Mouse (Mus musculus): ENCODE measurements at regions not wholly inside any gene's neighbourhood (a gene's known extent, or its start where the extent isn't known, plus 50 kb on each side); places are given as distances from the start of the nearest gene placed in this dataset.

DNA sequence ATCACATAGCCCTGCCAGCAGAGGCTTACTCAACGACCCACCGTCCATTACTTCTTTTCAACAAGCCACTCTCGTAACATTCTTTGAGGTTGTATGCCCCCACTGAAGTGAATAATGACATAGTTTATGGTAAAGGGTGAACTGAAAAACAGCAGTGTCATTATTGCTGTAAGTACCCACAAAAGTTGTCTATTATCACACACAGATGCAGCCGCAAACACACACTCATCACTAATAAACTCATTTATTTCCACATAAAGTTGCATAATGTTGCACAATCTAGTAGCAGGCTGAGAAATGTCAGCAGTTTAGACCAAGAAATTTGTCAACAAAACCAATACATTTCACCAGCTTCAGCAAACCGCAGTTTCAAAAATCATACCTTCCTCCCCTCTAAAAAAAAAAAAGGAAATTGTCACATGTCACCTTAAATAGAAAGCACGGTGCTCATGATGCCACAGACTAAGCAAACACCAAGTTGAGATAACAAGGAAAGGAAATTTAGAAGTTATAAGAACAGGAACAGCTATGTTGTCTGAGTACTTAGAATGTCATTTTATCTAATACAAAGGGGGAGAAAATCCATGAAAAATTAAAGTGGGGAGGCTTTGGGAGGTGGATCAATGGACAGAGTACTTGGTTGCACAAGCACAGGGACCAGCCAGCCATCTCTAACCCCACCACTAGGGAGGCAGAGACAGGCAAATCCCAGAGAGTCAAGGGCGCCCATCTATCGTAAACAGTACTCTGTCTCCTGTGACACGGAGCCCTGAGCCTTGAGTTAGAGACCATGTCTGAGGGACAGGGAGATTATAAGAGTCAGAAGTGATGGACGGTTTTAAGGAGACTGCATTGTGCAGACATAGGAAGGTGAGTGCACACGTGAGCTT is 195.9 kb downstream of the Hlx start:
- peak; percentile 89 for DNase-seq (ENCODE audit: low read depth)

DNA sequence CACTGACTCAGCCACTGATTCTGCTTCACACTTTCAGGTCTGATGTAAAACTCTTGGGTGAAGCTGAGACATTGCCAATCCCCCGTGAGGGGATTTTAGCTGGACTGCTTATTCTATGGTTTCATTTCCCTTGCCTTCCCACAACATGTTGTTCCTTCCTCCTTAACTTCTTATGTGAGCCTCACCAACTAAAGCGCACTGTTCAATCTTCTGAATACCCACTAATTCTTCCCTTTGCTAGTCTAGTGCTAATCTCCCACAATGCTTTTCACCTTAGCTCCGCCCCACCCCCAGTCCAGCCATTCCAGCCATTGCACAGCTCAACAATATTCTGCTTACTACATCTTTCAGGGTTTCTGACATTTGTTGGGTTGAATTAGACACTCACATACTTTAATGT is 196.7 kb downstream of the Hlx start:
- peak; percentile 5 for DNase-seq (ENCODE audit: low read depth)

DNA sequence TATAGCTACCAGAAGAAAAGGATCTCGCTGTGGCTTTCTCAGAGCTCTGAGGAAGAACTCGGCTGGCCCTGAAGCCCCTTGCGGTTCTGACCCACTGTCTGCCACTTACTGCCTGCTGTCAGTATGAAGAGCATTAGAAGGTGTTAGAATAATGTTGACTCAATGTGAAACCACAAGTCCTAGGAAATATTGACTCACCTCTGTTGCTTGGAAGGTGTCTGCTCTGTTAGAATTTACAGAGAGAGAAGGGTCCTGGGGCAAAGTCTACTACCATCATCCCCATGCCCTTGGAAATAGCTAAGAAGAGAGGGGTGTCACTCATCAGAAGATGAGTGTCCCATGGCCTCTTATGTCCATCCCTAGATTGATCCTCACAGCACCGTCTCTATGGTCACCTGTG is 197.9 kb downstream of the Hlx start:
- peak; percentile 28 for DNase-seq (ENCODE audit: low read depth)

DNA sequence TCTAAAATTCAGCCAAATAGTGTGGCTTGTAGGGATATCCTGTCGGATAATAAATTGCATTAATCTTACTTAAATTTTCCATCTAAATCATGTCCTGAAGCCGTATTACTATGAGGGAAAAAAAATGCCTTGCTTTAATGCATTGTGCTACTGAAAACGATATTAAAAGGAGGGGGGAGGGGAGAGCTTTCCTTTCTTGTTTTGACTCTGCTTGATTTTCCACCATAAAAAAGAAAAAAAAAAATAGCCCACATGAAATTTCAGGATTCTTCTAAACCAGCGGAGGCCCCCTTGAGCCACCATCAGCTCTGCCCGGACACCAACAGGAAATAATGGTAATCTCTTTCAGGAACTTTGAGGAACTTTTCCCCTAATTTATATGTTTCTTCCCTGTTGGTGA is 198.5 kb downstream of the Hlx start:
- DNase-seq (ENCODE audit: low read depth): no peak

DNA sequence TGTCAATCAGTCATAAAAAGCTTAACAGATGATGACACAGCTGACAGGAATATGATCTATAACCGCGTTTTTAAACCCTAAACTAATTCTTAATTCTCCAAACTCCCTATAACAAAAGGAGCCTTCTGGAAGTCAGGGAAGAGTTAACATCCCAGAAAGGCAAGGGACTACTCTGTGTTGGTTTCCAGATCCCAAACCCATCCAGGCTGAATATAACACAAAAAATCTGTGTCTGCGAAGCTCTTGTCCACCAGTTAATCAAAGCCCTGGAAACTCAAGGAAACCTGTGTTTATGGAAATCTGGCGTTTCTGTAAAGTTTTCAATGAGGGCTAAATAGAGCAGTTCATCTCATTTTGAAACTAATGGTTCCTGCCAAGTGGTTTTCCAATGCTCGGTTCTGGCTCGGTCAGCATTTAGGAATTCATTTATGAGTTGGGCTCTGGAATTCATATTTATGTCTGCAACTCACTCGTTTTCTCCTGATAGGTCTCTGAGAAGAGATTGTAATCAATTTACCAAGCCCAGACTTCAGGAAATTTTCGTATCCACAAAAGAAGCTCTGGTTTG is 199.8 kb downstream of the Hlx start:
- DNase-seq (ENCODE audit: low read depth): no peak

DNA sequence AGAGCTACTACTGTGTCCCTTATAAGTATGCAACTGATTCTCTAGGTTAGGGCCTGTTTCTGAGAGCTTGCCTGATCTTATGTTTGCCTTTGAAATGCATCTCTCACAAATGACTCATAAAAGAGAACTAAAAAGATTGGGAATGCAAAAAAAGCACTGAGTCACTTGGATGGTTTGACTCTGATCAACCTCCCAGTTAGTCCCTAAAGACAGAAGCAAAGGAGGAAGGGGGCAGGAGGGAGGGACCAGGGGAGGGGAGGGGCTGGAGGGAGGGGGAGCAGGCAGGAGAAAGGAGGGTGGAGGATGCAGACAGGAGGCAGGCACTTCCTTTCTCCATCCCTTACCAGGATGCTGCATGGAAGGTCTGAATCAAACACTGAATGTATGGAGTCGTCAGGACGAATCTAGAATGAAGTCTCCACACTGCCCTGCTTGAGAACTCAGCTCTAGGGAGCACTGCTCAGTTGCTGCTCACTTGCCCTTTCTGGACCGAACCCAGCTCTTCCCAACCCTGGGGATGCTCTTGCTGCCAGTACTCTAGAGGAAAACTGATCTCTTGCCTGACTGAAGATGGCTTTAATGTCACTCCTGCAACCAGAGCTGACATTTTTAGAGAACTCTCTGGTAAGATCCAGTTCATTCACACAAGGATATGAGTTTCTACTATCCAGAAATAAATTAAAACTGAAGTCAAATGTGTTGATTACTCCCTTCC is 201.7 kb downstream of the Hlx start:
- DNase-seq (ENCODE audit: low read depth): no peak

DNA sequence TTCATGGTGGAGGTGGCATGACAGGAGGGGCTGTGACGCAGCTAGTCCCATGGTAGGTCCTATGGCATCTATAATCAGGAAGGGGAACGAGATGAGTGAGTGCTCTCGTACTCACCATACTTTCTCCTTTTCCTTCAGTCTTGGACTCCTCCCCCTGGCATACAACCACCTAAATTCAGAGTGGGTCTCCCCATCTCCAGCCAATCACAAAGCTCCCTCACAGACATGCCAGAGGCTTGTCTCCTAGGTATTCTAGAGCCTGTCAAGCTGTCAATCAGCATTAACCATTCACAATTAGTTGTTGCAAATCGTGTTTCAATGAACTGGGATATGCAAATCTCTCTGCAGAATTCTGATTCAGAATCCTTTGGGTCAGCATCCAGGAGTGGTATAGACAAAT is 206.7 kb downstream of the Hlx start:
- no peak for DNase-seq (ENCODE audit: low read depth)

DNA sequence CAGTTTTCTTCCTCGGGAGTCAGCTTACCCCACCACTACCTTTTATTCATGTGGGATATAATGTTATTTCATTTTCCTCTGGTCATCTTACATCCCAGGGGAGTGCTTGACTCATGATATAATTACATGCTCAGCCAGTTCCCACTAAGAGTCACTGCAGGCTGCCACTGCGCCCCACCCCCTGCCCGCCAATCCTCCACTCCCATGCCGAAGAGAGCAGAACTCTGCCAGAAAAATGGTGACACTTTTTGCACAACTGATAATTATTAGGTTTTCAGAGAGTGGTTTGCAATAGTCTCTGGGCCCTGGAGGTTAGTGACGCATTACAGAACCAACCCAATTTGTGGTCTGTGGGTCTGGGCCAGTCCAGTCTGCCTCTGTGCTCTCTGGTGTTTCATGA is 212.9 kb downstream of the Hlx start:
- no peak for DNase-seq (ENCODE audit: low read depth)

DNA sequence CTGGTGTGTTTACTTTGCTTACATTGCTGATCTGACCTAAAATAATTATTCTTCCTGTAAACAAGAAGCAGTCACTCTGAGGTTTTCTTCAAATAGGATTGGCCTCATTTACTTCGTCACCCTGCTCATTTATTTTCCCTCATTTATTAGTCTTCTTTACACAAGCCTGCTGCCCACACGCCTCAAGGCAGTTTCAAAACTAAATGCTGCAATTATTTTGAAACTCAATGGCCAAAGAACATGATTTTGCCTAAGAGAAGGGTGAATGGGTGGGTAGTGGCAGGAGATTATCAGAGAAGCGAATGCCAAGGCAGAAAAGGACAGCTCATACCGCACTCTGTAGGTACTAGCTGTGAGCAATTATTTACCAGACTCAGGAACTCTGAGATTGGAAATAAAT is 227.8 kb downstream of the Hlx start:
- no peak for DNase-seq (ENCODE audit: low read depth)

DNA sequence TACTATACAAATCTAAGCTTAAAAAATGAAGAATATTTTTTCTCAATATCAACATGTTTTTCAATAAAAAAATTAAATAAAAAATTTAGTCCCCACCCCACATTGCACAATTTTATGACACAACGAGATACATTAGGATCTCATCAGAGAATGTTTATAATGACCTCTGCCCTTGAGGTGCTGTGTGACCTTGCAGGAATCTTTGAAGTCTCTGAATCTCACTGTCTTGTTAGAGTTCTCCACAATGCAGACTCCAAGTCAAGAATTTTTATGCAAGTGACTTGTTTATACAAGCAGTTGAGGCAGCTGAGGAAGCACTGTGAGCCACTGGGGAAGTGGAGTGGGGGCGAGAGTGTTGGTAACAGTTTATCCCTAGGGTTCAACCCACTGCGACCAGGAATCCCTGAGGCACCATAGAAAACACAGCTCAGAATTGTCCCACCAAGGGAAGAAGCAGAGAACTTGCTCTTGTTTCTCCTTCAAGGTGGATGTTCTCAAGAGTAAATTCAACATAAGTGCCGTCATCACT is 228.5 kb downstream of the Hlx start:
- DNase-seq (ENCODE audit: low read depth): no peak

DNA sequence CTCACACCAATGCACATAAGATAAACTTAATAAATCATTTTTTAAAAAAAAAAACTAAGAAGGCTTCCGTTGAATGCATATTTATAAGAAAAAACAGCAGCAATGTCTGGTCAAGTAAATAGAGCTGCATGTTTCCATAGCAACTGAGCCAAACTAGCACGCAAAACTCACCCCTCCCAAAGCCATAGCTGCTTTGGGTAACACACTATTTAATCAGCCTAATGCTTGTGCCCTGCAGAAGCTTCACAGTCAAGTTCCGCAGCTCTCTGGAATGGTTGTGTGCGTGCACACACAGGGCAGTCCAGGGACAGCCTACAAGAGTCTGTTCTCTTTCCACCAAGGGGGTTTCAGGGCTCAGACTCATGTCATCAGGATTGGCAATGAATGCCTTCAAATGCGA is 231.7 kb downstream of the Hlx start:
- DNase-seq (ENCODE audit: low read depth): no peak

DNA sequence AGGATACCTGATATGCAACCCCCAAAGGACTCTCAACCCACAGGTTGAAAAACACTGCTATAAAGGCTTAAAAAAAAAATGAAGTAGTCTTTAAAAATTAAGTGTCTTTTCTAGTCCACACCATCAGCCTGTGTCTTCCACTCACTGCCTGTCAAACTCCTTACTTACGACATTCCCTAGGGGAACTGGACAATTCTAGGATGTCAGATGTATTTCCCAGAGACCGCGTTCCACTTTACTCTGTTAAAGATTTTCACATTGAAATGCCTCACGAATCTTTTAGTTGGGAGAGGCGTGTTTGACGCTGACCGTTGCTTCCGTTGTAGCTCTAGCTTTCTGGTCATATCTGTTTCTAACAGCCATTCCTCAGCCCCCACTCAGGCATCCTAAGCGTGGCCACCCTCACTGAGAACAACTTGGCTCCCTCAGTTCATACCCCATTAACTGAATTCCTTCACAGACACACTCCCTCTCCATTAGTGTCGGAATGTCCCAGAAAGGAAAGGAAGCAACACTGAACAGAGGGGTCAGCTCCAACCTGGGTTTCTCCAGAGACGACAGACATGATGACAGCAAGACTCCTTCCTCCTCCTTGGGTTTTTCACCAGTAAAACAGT is 233.4 kb downstream of the Hlx start:
- no peak for DNase-seq (ENCODE audit: low read depth)

DNA sequence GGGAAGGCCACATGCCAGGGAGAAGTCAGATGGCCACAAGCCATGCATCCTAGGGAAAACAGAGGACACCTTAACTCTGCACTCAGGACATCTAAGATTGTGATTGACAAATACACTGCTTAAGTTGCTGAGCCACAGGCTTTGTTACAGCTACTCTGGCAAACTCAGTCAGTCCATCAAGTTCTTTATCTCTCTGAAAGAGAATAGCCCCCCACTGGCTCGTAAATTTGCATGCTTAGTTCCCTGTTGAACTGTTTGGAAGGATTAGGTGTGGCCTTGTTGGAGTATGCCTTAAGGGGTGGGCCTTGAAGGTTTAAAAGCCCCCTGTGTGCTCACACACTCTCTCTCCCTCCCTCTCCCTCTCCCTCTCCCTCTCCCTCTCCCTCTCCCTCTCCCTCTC is 235.4 kb downstream of the Hlx start:
- no peak for DNase-seq (ENCODE audit: low read depth)

DNA sequence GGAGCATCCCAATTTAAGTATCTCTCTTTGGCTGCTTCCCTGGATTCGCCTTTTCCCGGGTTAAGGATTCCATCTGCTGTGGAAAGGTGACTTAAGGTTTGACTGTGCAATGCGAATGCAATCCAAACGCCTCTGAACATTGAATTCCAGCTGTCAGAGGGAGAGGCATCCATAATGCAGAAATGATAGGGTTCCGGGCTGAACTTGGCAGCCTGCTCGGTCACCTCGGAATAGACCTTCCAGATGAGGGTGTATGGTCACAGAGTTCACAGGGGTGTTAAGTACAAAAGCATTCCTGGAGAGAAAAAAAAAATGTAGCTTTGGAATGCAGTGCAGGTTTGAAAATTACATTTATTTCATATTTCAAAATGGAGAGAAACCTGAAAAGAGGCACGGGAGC is 238.6 kb downstream of the Hlx start:
- no peak for DNase-seq (ENCODE audit: low read depth)

DNA sequence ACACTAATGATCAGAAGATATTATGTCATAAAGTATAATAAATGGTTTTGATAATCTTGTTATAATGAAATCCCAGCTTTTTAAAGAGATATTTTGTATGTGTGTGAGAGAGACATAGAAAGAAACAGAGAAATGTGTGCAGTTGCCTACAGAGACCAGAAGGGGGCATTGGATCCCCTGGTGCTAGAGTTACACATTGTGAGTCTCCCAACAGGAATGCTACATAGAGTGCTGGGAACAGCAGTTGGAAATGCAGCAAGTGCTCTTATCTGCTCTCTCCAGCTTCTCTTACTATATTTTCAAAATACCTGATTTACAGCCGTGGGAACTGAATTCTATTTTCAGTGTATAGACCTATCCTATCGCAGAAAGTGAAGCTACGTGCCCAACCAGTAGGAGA is 240.3 kb downstream of the Hlx start:
- peak; percentile 36 for DNase-seq (ENCODE audit: low read depth)

DNA sequence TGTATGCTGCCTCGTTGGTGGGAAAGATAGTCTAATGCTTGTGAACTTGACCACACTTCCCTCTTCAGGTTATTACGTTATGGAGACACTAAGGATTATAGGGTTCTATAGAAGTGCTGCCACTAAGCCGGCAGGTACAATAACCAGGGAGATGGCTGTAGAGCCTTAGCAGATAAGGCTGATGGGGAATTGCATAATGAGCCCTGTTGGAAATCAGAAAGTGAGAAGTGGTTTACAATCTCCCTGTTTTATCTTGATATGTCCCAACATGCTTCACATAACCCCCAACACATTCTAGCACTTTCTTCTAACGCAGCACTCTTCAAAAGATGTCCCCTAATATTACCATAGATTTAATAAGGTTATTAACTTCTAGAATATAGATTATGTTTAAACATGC is 241.2 kb downstream of the Hlx start:
- DNase-seq (ENCODE audit: low read depth): peak; percentile 65

DNA sequence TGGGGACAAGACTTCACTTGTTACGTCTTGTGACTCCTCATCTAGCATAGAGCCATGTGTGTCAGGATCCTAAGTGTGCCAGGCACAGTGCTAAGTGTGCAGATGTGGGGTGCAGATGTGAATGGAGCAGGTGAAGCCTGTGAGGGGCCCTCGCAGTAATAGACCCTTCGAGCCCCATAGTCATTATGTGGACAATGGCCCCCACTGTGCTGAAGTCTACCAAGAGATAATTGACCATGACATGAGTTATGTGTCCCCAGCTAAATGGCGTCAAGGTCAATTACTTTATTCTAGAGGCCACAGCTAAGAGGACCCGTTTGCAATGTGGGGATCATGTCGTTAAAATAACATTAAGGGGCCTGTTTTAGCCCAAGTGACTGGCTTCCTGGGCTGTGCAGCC is 245.0 kb downstream of the Hlx start:
- DNase-seq (ENCODE audit: low read depth): no peak

DNA sequence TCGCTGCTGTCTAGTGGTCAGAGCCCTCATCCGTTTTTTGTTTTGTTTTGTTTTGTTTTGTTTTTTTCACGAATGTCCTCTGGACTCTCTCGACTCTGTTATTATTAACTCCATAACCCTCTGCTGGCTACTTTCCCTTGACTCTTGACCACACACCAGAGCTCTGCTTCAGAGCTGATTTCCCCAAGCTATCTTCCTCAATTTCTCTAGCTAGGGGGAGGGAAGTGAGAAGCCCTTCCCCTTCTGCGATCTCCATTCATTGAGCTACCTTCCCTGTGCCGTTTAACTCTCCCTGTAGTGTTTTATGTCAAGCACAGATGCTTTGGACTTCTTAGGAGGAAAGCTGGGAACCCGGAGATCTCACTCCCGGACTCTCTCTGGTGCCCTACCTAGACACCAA is 247.6 kb downstream of the Hlx start:
- DNase-seq (ENCODE audit: low read depth): no peak

DNA sequence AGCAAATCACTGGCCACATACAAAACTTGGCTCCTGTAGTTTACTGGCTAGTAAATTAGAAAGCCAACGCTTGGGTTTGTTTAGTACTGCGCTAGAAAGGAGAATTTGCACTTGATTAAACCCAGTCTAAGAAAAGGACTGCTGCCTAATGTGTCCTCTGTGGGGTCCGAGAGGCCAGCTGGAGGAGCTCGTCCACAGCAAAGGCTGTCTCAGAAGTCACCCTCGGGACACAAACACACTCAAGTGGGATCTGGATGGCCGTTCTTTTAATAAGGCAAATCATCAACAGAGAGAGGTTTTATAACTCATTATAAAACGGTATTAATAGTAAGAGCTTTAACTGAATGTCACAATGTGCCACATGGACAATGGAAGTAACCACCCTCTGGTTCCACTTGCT is 249.0 kb downstream of the Hlx start:
- DNase-seq (ENCODE audit: low read depth): no peak

DNA sequence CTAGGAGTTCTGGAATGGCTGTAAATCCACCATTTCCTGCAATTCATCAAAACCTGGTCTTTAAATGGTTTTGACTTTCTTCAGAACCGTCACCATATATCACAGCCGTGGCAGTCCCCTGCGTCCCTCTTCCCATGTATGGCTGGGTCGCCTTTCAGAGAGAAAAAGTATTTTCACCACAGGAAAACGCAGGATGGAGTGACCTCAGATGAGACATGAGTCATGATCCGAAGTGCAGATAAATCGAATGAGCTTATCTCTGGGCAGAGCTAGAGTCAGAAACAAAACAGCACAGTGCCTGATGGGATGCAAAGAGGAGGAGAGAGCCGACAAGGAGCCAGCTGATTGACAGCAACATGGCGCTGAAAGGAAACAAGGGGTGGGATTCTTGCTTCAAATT is 250.4 kb downstream of the Hlx start:
- peak; percentile 91 for DNase-seq (ENCODE audit: low read depth)

DNA sequence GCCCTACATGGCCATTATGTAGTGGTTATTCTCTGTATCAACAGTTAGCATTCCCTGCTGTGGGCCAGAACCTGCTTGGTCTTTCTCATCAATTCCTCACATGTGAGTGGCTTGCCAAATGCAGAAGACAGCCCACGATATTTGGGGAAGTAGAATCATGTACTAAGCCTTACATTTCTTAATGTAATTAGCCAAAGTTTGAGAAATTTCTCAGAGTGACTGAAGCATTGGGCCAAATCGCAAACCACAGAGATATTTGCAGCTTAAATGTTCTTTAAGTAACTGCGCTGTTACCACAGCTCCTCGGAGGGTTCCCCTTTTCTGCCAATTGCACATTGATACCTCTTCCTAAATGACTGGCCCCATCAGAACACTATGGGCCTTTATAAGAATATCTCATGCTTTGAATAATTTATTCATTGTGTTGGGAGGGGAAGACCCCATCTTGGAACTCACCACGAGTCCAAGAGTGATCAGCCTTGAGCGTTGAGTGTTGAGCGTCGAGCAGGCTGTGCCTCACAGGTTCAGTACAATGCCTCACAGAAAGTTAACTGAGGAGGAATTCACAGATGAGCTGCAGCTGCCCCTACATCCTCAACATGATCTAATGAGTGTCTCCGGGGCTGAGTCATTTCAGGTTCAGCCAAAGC is 251.7 kb downstream of the Hlx start:
- DNase-seq (ENCODE audit: low read depth): peak; percentile 75

DNA sequence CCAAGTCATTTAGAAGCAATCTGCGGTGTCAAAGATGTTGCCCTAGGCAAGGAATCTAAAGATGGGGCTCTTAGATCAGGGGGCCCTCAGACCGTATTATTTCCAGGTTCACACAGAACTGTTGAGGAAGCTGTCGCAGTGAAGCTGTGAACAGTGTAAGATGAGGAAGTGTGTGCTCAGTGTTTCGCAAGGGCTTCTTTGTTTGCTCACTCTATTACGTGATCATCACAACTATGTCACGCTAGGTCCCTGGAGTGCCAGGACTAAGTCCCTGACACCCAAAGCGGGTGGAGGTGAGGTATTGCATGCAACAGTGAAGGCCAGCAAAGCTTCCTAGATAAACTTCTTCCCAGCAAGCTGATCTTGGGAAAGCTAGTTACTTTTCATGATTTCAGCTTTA is 254.4 kb downstream of the Hlx start:
- DNase-seq (ENCODE audit: low read depth): peak; percentile 80

Measured in 416B (cell line).